ENCODE assay signal across 10 mouse cellular contexts in the genomic region with DNA sequence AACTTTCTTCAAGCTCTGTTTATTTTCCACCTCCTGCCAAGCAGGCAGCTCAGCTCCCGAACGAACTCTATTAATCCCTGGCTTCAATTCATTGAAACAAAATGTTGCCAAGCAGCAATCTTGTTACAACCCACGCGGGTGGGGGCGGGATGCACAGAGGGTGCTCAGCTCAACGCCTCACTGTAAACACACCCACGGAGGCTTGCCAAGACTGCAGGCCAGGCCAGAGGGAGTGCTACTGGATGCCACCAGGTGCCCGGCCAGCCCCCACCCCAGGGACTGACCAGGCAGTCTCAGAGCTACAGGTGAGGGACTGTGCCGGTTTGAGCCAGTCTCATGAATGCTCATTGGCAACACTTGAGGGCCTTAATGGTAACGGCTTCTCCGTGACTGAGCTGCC. TPM values are rescaled to one million over a fixed set of nuclear protein-coding genes. Genes with fewer than 3 reads are reported as not detected.
DNase-seq lines count a peak whose midpoint lies in the region; ATAC-seq and TF ChIP-seq lines count a peak whose summit lies in the region.
"Had no signal": no experiment of that assay in that cellular context is flagged by ENCODE, and none has a peak within 500 bp of the region (broad histone marks: within the 10 kb centered on the region; RNA-seq: fewer than 3 reads in every experiment).

No protein-coding gene starts in this region.

- ATAC-seq in frontal cortex, adult (ENCODE audit: low TSS enrichment): peak; percentile 62
- no peak for ATAC-seq in midbrain, embryonic 14.5 days (ENCODE audit: low FRiP score, low TSS enrichment)
- no peak for ATAC-seq in intestine, postnatal 0 days

- no peaks in the 10 kb centered on the region for H3K4me1 ChIP-seq in lung, adult 2 months (ENCODE audit: control insufficient read depth, insufficient read depth, low read length)
- H3K4me1 ChIP-seq in midbrain, embryonic 14.5 days (ENCODE audit: control insufficient read depth, insufficient read depth, low read length): no peaks in the 10 kb centered on the region
- H3K4me1 ChIP-seq in intestine, postnatal 0 days (replicated peaks; ENCODE audit: control insufficient read depth, insufficient read depth, low read length): no peaks in the 10 kb centered on the region
- H3K4me1 ChIP-seq: embryonic facial prominence, embryonic 15.5 days had no signal

- H3K36me3 ChIP-seq in midbrain, embryonic 14.5 days (ENCODE audit: control insufficient read depth, insufficient read depth, low read length): no peaks in the 10 kb centered on the region
- no peaks in the 10 kb centered on the region for H3K36me3 ChIP-seq in intestine, postnatal 0 days (ENCODE audit: control insufficient read depth, insufficient read depth)
- H3K36me3 ChIP-seq: embryonic facial prominence, embryonic 15.5 days had no signal

- H3K4me3 ChIP-seq in lung, adult 2 months (replicated peaks; ENCODE audit: extremely low read depth, low read depth, low read length): no peak overlapping the region
- no peak overlapping the region for H3K4me3 ChIP-seq in midbrain, embryonic 14.5 days (replicated peaks; ENCODE audit: low read depth, low read length)
- H3K4me3 ChIP-seq in intestine, postnatal 0 days (ENCODE audit: low read depth, low read length): no peak overlapping the region
- H3K4me3 ChIP-seq: embryonic facial prominence, embryonic 15.5 days had no signal

- peak; percentile 36 to 70 for DNase-seq in lung, adult 18-20 months
- DNase-seq in lung, adult 2 months: no peak
- peak; percentile 86 to 95 for DNase-seq in layer of hippocampus, adult 18-20 months (ENCODE audit: low spot score in 2 of 2)
- peak; percentile 48 for DNase-seq in midbrain, embryonic 14.5 days
- no peak for DNase-seq in natural killer cell, adult 2 months (ENCODE audit: low spot score in 2 of 2)
- DNase-seq in thymus, postnatal 14 days: no peak

- H3K9ac ChIP-seq in midbrain, embryonic 14.5 days (replicated peaks; ENCODE audit: low read length): no peak overlapping the region
- no peak overlapping the region for H3K9ac ChIP-seq in intestine, postnatal 0 days (ENCODE audit: low read depth, low read length)
- H3K9ac ChIP-seq: embryonic facial prominence, embryonic 15.5 days; liver, embryonic 14.5 days had no signal

- no peak for TF ChIP-seq POLR2A in lung, adult 2 months (IDR thresholded peaks at IDR 0.05; ENCODE audit: borderline replicate concordance, extremely low read depth, low read depth, low read length)

- H3K27me3 ChIP-seq in midbrain, embryonic 14.5 days (ENCODE audit: control insufficient read depth, insufficient read depth, low read length): no peaks in the 10 kb centered on the region
- no peaks in the 10 kb centered on the region for H3K27me3 ChIP-seq in intestine, postnatal 0 days (replicated peaks; ENCODE audit: control insufficient read depth, insufficient read depth, low read length)
- H3K27me3 ChIP-seq: embryonic facial prominence, embryonic 15.5 days had no signal

- 45% methylated on average over 11 of the region's 11 CpGs for WGBS in lung, adult 2 months
- WGBS in midbrain, embryonic 14.5 days: 39% methylated on average over 11 of the region's 11 CpGs
- 43% methylated on average over 11 of the region's 11 CpGs for WGBS in intestine, postnatal 0 days

- no peak overlapping the region for H3K4me2 ChIP-seq in midbrain, embryonic 14.5 days (ENCODE audit: low read length)
- no peak overlapping the region for H3K4me2 ChIP-seq in intestine, postnatal 0 days (replicated peaks; ENCODE audit: low read depth)
- H3K4me2 ChIP-seq: embryonic facial prominence, embryonic 15.5 days had no signal

- no peaks in the 10 kb centered on the region for H3K9me3 ChIP-seq in midbrain, embryonic 14.5 days (ENCODE audit: control insufficient read depth, low read length)
- no peaks in the 10 kb centered on the region for H3K9me3 ChIP-seq in intestine, postnatal 0 days (ENCODE audit: control insufficient read depth)
- H3K9me3 ChIP-seq: embryonic facial prominence, embryonic 15.5 days had no signal

- no peak for TF ChIP-seq CTCF in lung, adult 2 months (IDR thresholded peaks at IDR 0.05; ENCODE audit: insufficient read depth, low read length)
- no peak for TF ChIP-seq CTCF in intestine, postnatal 0 days (IDR thresholded peaks at IDR 0.05; ENCODE audit: low read depth)

- no peak overlapping the region for H3K27ac ChIP-seq in midbrain, embryonic 14.5 days (replicated peaks; ENCODE audit: low read depth, low read length)
- no peak overlapping the region for H3K27ac ChIP-seq in intestine, postnatal 0 days (ENCODE audit: low read depth, low read length)
- H3K27ac ChIP-seq: embryonic facial prominence, embryonic 15.5 days; liver, embryonic 14.5 days had no signal

RNA-seq across cellular contexts. Expression of gene Atp2b2, which starts 50.9 kb away (rescaled TPM):
- 1.6 and 2.8 TPM in 2 replicates for polyA plus RNA-seq in lung, adult 2 months (2012; rRNA removed)
- total RNA-seq in layer of hippocampus, adult 18-20 months (2021): 100 to 1,000 TPM; 313 to 326 TPM
- polyA plus RNA-seq in midbrain, embryonic 14.5 days (2014; fragmentation: Nextera tagmentation; extraction: Ambion mirVana): 23.5 and 24.1 TPM in 2 replicates
- 0.48 TPM in 2 replicates for polyA plus RNA-seq in intestine, postnatal 0 days (2015; fragmentation: Nextera tagmentation; extraction: Ambion mirVana)

Comparison
In these comparisons a context has a peak if more than half of its experiments do, and no peak if none do; other contexts are left out.
1. DNase-seq: peak in lung, adult 18-20 months (2 of 2), layer of hippocampus, adult 18-20 months (2 of 2) and midbrain, embryonic 14.5 days (single experiment); none in lung, adult 2 months (single experiment), natural killer cell, adult 2 months (0 of 2) and thymus, postnatal 14 days (single experiment).